Mouse (Mus musculus) forebrain, embryonic 10.5 days (tissue): ENCODE results near the gene Olfr67. TPM values are rescaled to one million over a fixed set of nuclear protein-coding genes. Genes with fewer than 3 reads are reported as not detected.

Experiments
- polyA plus RNA-seq: library from polyadenylated mRNA; unstranded; fragments of >200 nt; fragmentation: Nextera tagmentation; extraction: Ambion mirVana; gene quantifications from 2 replicates; pipeline ENCODE4 v1.2.1, GENCODE M21; 2016

Olfr67 gene
- polyA plus RNA-seq, 1 experiment from 2014 or later = not detected

Other genes with a start within 250 kb of the Olfr67 start
- gene Olfr612, start 249.1 kb downstream of the Olfr67 start, polyA plus RNA-seq = not detected in 2 replicates
- not detected in 2 replicates for gene Olfr613, start 243.7 kb downstream of the Olfr67 start, polyA plus RNA-seq
- not detected in 2 replicates for gene Olfr615, start 235.7 kb downstream of the Olfr67 start, polyA plus RNA-seq
- not detected in 2 replicates for gene Olfr616, start 222.7 kb downstream of the Olfr67 start, polyA plus RNA-seq
- gene Olfr617, start 218.8 kb downstream of the Olfr67 start, polyA plus RNA-seq = not detected in 2 replicates
- gene Olfr618, start 201.7 kb downstream of the Olfr67 start, polyA plus RNA-seq = not detected in 2 replicates
- gene Olfr619, start 191.2 kb downstream of the Olfr67 start, polyA plus RNA-seq = not detected in 2 replicates
- not detected in 2 replicates for gene Olfr620, start 179.3 kb downstream of the Olfr67 start, polyA plus RNA-seq
- gene Olfr622, start 149.1 kb downstream of the Olfr67 start, polyA plus RNA-seq = not detected in 2 replicates
- not detected in 2 replicates for gene Olfr623, start 128.1 kb downstream of the Olfr67 start, polyA plus RNA-seq
- gene Olfr624, start 120.6 kb downstream of the Olfr67 start, polyA plus RNA-seq = 0.04 TPM in 2 replicates
- gene Olfr625-ps1, start 109.1 kb downstream of the Olfr67 start, polyA plus RNA-seq = not detected in 2 replicates
- not detected in 2 replicates for gene Olfr243, start 77.2 kb downstream of the Olfr67 start, polyA plus RNA-seq
- not detected in 2 replicates for gene Olfr628, start 61.4 kb downstream of the Olfr67 start, polyA plus RNA-seq
- gene Olfr629, start 46.9 kb downstream of the Olfr67 start, polyA plus RNA-seq = not detected in 2 replicates
- gene Olfr630, start 34.5 kb downstream of the Olfr67 start, polyA plus RNA-seq = not detected in 2 replicates
- not detected in 2 replicates for gene Olfr69, start 20.2 kb downstream of the Olfr67 start, polyA plus RNA-seq
- not detected in 2 replicates for gene Olfr68, start 12.1 kb downstream of the Olfr67 start, polyA plus RNA-seq
- 183 and 303 TPM in 2 replicates for gene Hbb-bt, start 22.2 kb upstream of the Olfr67 start, polyA plus RNA-seq
- 80.0 and 102 TPM in 2 replicates for gene Hbb-bs, start 36.3 kb upstream of the Olfr67 start, polyA plus RNA-seq
- 0.37 and 0.52 TPM in 2 replicates for gene Hbb-bh2, start 48.7 kb upstream of the Olfr67 start, polyA plus RNA-seq
- gene Hbb-bh1, start 51.3 kb upstream of the Olfr67 start, polyA plus RNA-seq = 4,104 and 5,437 TPM in 2 replicates
- gene Hbb-y, start 61.4 kb upstream of the Olfr67 start, polyA plus RNA-seq = 8,184 and 11,241 TPM in 2 replicates
- gene Olfr66, start 94.4 kb upstream of the Olfr67 start, polyA plus RNA-seq = not detected in 2 replicates
- not detected in 2 replicates for gene Olfr64, start 102.7 kb upstream of the Olfr67 start, polyA plus RNA-seq
- not detected in 2 replicates for gene Olfr65, start 111.7 kb upstream of the Olfr67 start, polyA plus RNA-seq
- not detected in 2 replicates for gene Olfr631, start 137.0 kb upstream of the Olfr67 start, polyA plus RNA-seq
- gene Olfr632, start 142.5 kb upstream of the Olfr67 start, polyA plus RNA-seq = not detected in 2 replicates
- not detected in 2 replicates for gene Olfr633, start 152.6 kb upstream of the Olfr67 start, polyA plus RNA-seq
- 0.02 TPM in 1 of 2 replicates, not detected in the other for gene Olfr635, start 179.3 kb upstream of the Olfr67 start, polyA plus RNA-seq
- not detected in 2 replicates for gene Olfr638, start 206.9 kb upstream of the Olfr67 start, polyA plus RNA-seq
- 0.02 TPM in 1 of 2 replicates, not detected in the other for gene Olfr639, start 225.5 kb upstream of the Olfr67 start, polyA plus RNA-seq
- gene Olfr640, start 233.8 kb upstream of the Olfr67 start, polyA plus RNA-seq = not detected in 2 replicates
- not detected in 2 replicates for gene Olfr641, start 243.6 kb upstream of the Olfr67 start, polyA plus RNA-seq